Mouse (Mus musculus): ENCODE data around the gene Gak. TPM values are rescaled to one million over a fixed set of nuclear protein-coding genes. Genes with fewer than 3 reads are reported as not detected.
"Not testable (repeated sequence)": the region's sequence is repeated elsewhere in the genome, so short reads cannot be mapped to it uniquely, and the experiment has no call there.

Gak gene
- polyA plus RNA-seq, 1 experiment from 2014 or later, result 55.9 TPM

DNA sequence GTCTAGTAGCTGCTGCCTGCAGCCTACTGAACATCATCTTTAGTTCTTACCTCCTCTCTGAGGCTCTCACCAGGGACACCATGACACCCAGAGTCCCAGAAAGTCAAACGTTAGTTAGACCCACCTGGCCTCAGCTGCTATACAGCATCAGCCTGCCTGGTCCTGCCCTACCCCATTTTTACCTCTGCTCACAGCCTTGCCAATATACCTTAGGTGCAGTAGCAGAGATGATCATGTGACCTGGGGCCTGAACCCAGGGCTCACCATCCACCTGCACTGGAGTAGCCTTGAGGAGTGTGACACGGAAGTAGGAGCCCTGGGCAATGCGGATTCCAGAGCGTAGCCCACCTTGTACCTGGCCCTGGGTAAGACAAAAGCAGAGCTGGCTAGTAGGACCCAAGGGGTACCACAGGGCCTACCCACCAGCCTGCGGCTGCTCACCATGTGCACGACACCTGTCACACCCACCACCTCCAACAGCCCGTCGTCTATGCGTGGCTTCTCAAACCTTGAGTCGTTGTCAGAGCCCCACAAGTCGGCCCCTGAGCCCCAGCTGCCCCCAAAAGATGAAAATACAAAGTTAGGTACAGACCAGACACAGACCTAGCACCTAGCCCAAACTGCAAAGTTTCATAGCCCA lies 19.5 kb upstream of the Gak start:
- 92% methylated on average over 11 of the region's 11 CpGs for WGBS
- H3K4me1 ChIP-seq (ENCODE audit: control insufficient read depth, insufficient read depth, low read length), result no peaks in the 10 kb centered on the region
- no peak overlapping the region for H3K27ac ChIP-seq (ENCODE audit: low read length)
- H3K9me3 ChIP-seq (replicated peaks; ENCODE audit: control insufficient read depth, low read length, poor library complexity, severe bottlenecking), result no peaks in the 10 kb centered on the region
- no peak overlapping the region for H3K4me2 ChIP-seq (ENCODE audit: low read length)
- H3K36me3 ChIP-seq (ENCODE audit: control insufficient read depth, insufficient read depth, low read length), result peaks cover 39% of the 10 kb centered on the region
- H3K27me3 ChIP-seq (ENCODE audit: control insufficient read depth, insufficient read depth, low read depth, low read length), result no peaks in the 10 kb centered on the region
- no peak overlapping the region for H3K9ac ChIP-seq (ENCODE audit: low read depth, low read length)
- H3K4me3 ChIP-seq (ENCODE audit: low read depth, low read length), result no peak overlapping the region
- no peak for ATAC-seq

DNA sequence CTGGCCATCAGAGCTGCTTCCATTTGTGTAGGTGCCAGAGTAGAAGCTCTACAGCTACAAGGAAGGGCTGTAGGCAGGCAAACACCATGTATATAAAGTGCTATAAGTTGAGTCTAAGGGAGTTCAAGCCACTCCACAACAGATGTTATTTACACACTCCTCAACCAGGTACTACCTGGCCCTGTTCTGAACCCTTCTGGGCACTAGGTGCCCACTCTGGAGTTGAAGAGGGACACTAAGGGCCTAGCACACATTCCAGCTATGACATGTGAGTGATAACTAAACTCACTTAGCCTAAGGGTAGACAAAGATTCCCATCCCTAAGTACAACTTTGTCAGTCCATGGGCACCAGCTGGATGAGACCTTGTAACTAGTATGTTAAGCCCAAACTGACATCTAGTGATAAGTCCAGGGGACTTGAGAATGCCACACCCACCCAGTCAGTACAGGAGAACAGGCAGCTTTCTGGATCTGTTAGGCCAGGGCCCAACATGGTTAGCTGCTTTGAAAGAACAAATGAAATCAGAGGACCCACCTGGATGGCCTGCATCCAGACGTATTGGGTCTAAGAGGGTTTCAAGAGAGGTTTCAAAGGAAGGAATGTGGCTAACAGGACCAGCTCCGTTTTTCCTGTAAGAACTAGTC lies 18.4 kb upstream of the Gak start:
- no peak overlapping the region for H3K9ac ChIP-seq (ENCODE audit: low read depth, low read length)
- WGBS, result 84% methylated on average over 2 of the region's 2 CpGs
- H3K4me2 ChIP-seq (ENCODE audit: low read length), result no peak overlapping the region
- no peaks in the 10 kb centered on the region for H3K4me1 ChIP-seq (ENCODE audit: control insufficient read depth, insufficient read depth, low read length)
- no peaks in the 10 kb centered on the region for H3K9me3 ChIP-seq (replicated peaks; ENCODE audit: control insufficient read depth, low read length, poor library complexity, severe bottlenecking)
- no peak overlapping the region for H3K27ac ChIP-seq (ENCODE audit: low read length)
- peaks cover 32% of the 10 kb centered on the region for H3K36me3 ChIP-seq (ENCODE audit: control insufficient read depth, insufficient read depth, low read length)
- no peaks in the 10 kb centered on the region for H3K27me3 ChIP-seq (ENCODE audit: control insufficient read depth, insufficient read depth, low read depth, low read length)
- H3K4me3 ChIP-seq (ENCODE audit: low read depth, low read length), result no peak overlapping the region
- no peak for ATAC-seq

DNA sequence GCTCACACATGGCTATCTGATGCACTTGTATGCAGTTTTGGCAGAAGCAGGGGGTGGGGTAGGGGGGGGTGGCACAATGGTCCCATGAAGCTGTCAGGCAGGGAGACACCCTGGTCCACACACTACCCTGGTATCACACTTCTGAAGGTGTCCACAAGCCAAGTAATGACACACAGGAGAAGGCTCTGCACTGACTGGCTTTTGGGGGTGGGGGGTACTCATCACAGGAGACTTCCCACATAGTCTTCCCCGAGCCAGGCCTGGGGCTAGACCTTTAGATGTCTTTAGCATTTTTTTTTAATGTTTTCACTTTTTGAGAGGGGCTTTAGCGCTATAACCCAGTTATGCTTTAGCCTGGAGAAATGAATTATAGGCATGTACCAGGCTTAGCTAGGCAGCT lies 17.8 kb upstream of the Gak start:
- no peaks in the 10 kb centered on the region for H3K9me3 ChIP-seq (replicated peaks; ENCODE audit: control insufficient read depth, low read length, poor library complexity, severe bottlenecking)
- no peak overlapping the region for H3K4me3 ChIP-seq (ENCODE audit: low read depth, low read length)
- H3K27ac ChIP-seq (ENCODE audit: low read length), result no peak overlapping the region
- no peaks in the 10 kb centered on the region for H3K27me3 ChIP-seq (ENCODE audit: control insufficient read depth, insufficient read depth, low read depth, low read length)
- no peaks in the 10 kb centered on the region for H3K4me1 ChIP-seq (ENCODE audit: control insufficient read depth, insufficient read depth, low read length)
- H3K36me3 ChIP-seq (ENCODE audit: control insufficient read depth, insufficient read depth, low read length), result peaks cover 25% of the 10 kb centered on the region
- no peak for ATAC-seq
- no peak overlapping the region for H3K9ac ChIP-seq (ENCODE audit: low read depth, low read length)
- no peak overlapping the region for H3K4me2 ChIP-seq (ENCODE audit: low read length)
- WGBS, result 93% methylated on average over 2 of the region's 2 CpGs

DNA sequence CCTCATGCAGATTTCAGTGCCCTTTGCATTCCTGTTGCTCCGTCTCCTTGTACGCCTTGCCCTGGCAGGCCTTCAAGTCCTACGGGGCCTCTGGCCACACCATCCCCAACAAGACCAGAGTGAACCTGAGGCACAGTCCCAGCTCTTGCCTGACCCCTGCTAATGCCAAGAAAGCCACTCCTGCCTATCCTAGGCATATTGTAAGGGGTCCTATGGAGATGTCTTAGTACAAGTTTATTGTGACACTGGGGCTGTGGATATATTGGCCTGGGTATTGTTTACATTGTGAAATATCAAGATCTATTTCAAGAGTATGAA lies 16.7 kb upstream of the Gak start:
- H3K27ac ChIP-seq (ENCODE audit: low read length), result no peak overlapping the region
- H3K4me3 ChIP-seq (ENCODE audit: low read depth, low read length), result no peak overlapping the region
- no peaks in the 10 kb centered on the region for H3K4me1 ChIP-seq (ENCODE audit: control insufficient read depth, insufficient read depth, low read length)
- H3K36me3 ChIP-seq (ENCODE audit: control insufficient read depth, insufficient read depth, low read length), result peaks cover 25% of the 10 kb centered on the region
- 84% methylated on average over 3 of the region's 3 CpGs for WGBS
- H3K27me3 ChIP-seq (ENCODE audit: control insufficient read depth, insufficient read depth, low read depth, low read length), result no peaks in the 10 kb centered on the region
- H3K9me3 ChIP-seq (replicated peaks; ENCODE audit: control insufficient read depth, low read length, poor library complexity, severe bottlenecking), result no peaks in the 10 kb centered on the region
- no peak overlapping the region for H3K9ac ChIP-seq (ENCODE audit: low read depth, low read length)
- ATAC-seq, result no peak
- no peak overlapping the region for H3K4me2 ChIP-seq (ENCODE audit: low read length)

DNA sequence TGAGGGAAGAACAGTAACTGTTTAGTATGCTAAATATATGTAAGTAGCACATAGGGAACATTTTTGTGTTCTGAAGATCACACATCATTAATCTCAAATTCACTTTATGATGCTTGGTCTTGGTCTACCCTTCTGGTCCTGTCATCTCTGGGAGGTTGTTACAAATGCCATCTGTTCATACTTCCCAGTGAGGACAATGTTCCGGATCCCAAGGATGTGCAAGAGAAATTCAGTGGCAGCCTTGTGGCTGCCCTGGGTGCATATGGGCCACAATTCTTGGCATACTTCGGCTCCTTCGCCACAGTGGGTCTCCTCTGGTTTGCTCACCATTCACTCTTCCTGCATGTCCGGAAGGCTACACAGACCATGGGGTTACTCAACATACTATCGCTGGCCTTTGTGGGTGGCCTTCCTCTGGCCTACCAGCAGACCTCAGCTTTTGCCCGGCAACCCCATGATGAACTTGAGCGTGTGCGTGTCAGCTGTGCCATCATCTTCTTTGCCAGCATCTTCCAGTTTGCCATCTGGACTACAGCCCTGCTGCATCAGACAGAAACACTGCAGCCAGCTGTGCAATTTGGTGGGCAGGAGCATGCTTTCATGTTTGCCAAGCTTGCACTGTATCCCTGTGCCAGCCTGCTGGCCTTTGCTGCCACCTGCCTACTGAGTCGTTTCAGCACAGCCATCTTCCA lies 16.2 kb upstream of the Gak start:
- Histone ChIP-seq H3K36me3 (ENCODE audit: control insufficient read depth, insufficient read depth, low read length) (peaks cover 21% of the 10 kb centered on the region), H3K9me3 (replicated peaks; ENCODE audit: control insufficient read depth, low read length, poor library complexity, severe bottlenecking) (no peaks in the 10 kb centered on the region), H3K4me1 (ENCODE audit: control insufficient read depth, insufficient read depth, low read length) (no peaks in the 10 kb centered on the region), H3K4me3 (ENCODE audit: low read depth, low read length) (no peak overlapping the region), H3K27me3 (ENCODE audit: control insufficient read depth, insufficient read depth, low read depth, low read length) (no peaks in the 10 kb centered on the region), H3K27ac (ENCODE audit: low read length) (no peak overlapping the region), H3K9ac (ENCODE audit: low read depth, low read length) (no peak overlapping the region), H3K4me2 (ENCODE audit: low read length) (no peak overlapping the region)
- 86% methylated on average over 9 of the region's 9 CpGs for WGBS
- no peak for ATAC-seq

DNA sequence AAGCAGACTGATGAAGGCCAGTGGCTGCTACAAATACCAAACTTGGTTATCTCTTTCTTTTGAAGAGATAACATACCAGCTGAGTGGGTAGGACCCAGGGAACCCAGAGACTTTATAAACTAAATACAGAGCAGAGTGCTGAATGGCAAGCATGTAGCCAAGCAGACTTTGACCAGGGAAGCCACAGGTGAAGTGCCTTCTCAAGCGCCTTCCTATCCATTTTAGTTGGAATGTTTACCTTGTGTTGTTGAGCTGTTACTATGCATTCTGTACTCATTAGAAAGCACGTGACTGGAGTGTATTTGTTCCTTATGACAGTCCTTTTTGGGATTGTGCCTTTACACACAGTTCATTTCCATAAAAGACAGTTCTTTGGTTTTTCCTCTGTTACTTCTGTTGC lies 14.1 kb upstream of the Gak start:
- no peak overlapping the region for H3K4me2 ChIP-seq (ENCODE audit: low read length)
- no peaks in the 10 kb centered on the region for H3K4me1 ChIP-seq (ENCODE audit: control insufficient read depth, insufficient read depth, low read length)
- H3K36me3 ChIP-seq (ENCODE audit: control insufficient read depth, insufficient read depth, low read length), result peaks cover 13% of the 10 kb centered on the region
- WGBS, result 81% methylated on average over 2 of the region's 2 CpGs
- H3K4me3 ChIP-seq (ENCODE audit: low read depth, low read length), result no peak overlapping the region
- H3K9ac ChIP-seq (ENCODE audit: low read depth, low read length), result no peak overlapping the region
- H3K9me3 ChIP-seq (replicated peaks; ENCODE audit: control insufficient read depth, low read length, poor library complexity, severe bottlenecking), result no peaks in the 10 kb centered on the region
- no peak overlapping the region for H3K27ac ChIP-seq (ENCODE audit: low read length)
- H3K27me3 ChIP-seq (ENCODE audit: control insufficient read depth, insufficient read depth, low read depth, low read length), result no peaks in the 10 kb centered on the region
- no peak for ATAC-seq

DNA sequence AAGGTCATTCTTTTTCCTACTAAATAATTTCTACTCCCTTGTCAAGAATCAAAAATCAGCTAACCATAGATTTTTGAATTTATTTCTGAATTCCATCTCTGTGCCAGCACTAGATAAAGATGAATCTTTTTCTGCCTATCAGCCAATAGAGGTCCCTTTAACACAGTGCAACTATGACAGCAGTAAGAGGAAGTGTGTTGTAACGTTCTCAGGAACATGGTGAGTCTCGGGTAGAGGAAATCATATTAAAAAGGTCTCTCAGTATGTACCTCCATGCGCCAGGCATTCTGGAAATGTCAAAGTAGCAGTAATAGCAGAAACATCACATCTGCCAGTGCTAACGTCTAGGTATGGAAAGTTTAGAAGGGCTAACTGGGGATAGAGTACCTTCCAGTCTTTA lies 6.6 kb upstream of the Gak start:
- no peaks in the 10 kb centered on the region for H3K36me3 ChIP-seq (ENCODE audit: control insufficient read depth, insufficient read depth, low read length)
- ATAC-seq, result no peak
- H3K9me3 ChIP-seq (replicated peaks; ENCODE audit: control insufficient read depth, low read length, poor library complexity, severe bottlenecking), result no peaks in the 10 kb centered on the region
- WGBS, result 77% methylated on average over 4 of the region's 4 CpGs
- H3K27ac ChIP-seq (ENCODE audit: low read length), result no peak overlapping the region
- H3K27me3 ChIP-seq (ENCODE audit: control insufficient read depth, insufficient read depth, low read depth, low read length), result no peaks in the 10 kb centered on the region
- H3K9ac ChIP-seq (ENCODE audit: low read depth, low read length), result no peak overlapping the region
- H3K4me3 ChIP-seq (ENCODE audit: low read depth, low read length), result no peak overlapping the region
- H3K4me2 ChIP-seq (ENCODE audit: low read length), result no peak overlapping the region
- H3K4me1 ChIP-seq (ENCODE audit: control insufficient read depth, insufficient read depth, low read length), result no peaks in the 10 kb centered on the region

DNA sequence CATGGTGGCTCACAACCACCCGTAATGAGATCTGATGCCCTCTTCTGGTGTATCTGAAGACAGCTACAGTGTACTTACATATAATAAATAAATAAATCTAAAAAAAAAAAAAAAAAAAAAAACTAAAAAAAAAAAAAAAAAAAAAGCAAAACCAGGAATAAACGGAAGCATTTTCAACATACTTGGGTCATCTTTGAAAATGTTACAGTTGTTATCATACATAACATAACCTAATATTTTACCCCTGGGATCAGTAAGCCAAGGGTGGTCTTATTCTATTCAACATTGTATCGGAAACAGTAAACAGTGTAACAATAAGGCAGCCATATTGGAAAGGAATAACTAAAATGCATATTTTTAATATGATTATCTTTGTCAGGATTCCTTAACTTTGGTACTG lies 4.5 kb upstream of the Gak start:
- WGBS, result 80% methylated on average over 2 of the region's 3 CpGs
- H3K27me3 ChIP-seq (ENCODE audit: control insufficient read depth, insufficient read depth, low read depth, low read length), result not testable (repeated sequence)

DNA sequence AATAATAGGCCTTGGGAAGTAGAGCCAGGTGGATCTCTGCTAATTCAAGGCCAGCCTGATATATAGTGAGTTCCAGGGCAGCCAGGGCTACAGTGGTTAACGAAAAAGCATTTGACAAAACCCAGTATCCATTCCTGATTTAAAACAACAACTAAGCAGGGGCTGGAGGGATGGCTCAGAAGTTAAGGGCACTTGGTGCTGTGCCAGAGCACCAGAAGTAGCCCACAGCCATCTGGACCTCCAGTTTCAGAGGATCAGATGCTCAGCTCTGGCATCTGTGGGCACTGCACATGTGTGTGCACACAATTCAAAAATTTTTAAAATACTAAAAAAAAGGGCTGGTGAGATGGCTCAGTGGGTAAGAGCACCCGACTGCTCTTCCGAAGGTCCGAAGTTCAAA lies 4.1 kb upstream of the Gak start:
- Histone ChIP-seq H3K9me3 (replicated peaks; ENCODE audit: control insufficient read depth, low read length, poor library complexity, severe bottlenecking) (no peaks in the 10 kb centered on the region), H3K4me1 (ENCODE audit: control insufficient read depth, insufficient read depth, low read length) (peaks cover 9% of the 10 kb centered on the region), H3K4me3 (ENCODE audit: low read depth, low read length) (no peak overlapping the region), H3K4me2 (ENCODE audit: low read length) (no peak overlapping the region), H3K36me3 (ENCODE audit: control insufficient read depth, insufficient read depth, low read length) (no peaks in the 10 kb centered on the region), H3K27ac (ENCODE audit: low read length) (no peak overlapping the region), H3K9ac (ENCODE audit: low read depth, low read length) (no peak overlapping the region), H3K27me3 (ENCODE audit: control insufficient read depth, insufficient read depth, low read depth, low read length) (no peaks in the 10 kb centered on the region)
- no peak for ATAC-seq
- 91% methylated on average over 4 of the region's 4 CpGs for WGBS

More for the DNA sequence above, 4.5 kb upstream of the Gak start:
- not testable (repeated sequence) for H3K27ac ChIP-seq (ENCODE audit: low read length); ATAC-seq; H3K9ac ChIP-seq (ENCODE audit: low read depth, low read length); H3K4me3 ChIP-seq (ENCODE audit: low read depth, low read length); H3K36me3 ChIP-seq (ENCODE audit: control insufficient read depth, insufficient read depth, low read length); H3K4me1 ChIP-seq (ENCODE audit: control insufficient read depth, insufficient read depth, low read length); H3K9me3 ChIP-seq (replicated peaks; ENCODE audit: control insufficient read depth, low read length, poor library complexity, severe bottlenecking); H3K4me2 ChIP-seq (ENCODE audit: low read length)

Data from midbrain, embryonic 16.5 days (tissue).